Mouse (Mus musculus): ENCODE results near the gene Mto1. TPM values are rescaled to one million over a fixed set of nuclear protein-coding genes. Genes with fewer than 3 reads are reported as not detected.

Mto1 gene
- polyA plus RNA-seq, 1 experiment from 2014 or later: 26.2 TPM

DNA sequence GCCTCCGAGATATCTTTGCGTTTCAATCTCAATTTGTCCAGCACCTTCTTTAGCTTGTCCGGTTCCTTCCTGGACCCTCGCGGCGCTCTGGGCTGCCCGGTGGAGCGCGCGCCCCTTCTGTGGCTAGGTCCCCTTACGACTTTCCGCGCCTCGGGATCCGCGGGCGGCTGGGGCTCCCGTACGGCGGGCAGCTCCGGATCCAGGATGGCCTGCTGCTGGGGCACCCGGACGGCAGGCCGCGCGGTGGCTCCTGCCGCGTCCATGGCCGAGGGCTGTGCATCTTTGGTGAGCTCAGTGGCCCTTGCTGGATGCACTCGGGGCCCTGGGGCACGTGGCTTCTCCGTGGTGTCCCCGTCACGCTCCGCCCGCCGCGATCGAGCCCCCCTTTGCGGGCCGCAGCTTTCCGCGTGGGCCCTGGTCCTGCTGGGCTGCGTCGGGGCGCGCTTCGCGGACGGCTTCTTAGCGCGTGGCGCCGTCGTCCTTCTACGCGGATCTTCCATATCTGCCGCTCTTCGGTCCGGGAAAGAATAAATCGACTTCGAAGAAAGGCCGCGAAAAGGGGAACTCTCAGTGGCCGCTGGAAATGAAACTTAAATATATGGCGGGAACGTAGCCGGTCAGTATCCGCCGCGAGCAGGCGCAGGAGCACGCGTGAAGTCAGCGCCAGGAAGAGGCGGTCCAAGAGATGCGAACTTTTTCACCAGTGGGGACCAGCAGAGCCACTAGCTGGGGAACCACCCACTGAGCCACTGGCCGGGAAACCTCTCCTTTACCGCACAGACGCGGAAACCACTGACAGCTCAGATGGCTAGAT, 5.2 kb upstream of the Mto1 start, which contains the start of gene Cgas:
Gene Cgas (minus strand): TSS at position 659 of the 814 bp plus-strand sequence.
- under 1% methylated on average over 77 of the region's 81 CpGs for WGBS
- H3K27me3 ChIP-seq: peaks cover 57% of the 10 kb centered on the region
- no peaks in the 10 kb centered on the region for H3K36me3 ChIP-seq
- H3K4me1 ChIP-seq (replicated peaks): peaks cover 17% of the 10 kb centered on the region
- H3K4me2 ChIP-seq: peak within 1 kb of the TSS; percentile 94
- H3K9ac ChIP-seq: peak within 1 kb of the TSS; percentile 54
- no peaks in the 10 kb centered on the region for H3K9me3 ChIP-seq (replicated peaks)
- peak; percentile 51 for ATAC-seq (replicated peaks; ENCODE audit: insufficient number of reproducible peaks, insufficient read depth, low FRiP score, low read depth)
- H3K4me3 ChIP-seq: peak within 1 kb of the TSS; percentile 61
- H3K27ac ChIP-seq: no peak within 1 kb of the TSS

DNA sequence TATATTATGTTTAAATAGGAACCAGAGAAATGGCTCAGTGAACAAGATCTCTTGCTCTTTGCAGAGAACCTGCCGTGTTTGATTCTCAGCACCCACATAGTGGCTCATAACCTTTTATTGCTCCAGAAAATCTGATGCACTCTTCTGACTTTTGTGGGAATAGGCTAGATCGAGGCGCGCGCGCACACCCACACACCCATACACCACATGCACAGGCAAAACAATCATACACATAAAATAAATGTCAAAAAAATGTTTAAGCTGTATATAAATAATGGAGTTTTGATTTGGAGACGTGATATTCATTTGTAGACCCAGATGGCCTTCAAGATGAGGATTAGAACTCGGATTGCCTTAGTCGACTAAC, 419 bp upstream of the Mto1 start:
- peaks cover 19% of the 10 kb centered on the region for H3K4me1 ChIP-seq (replicated peaks)
- H3K9ac ChIP-seq: peak overlapping the region; percentile 95
- H3K4me2 ChIP-seq: peak overlapping the region; percentile 66
- H3K4me3 ChIP-seq: peak overlapping the region; percentile 95
- H3K27me3 ChIP-seq: peaks cover 31% of the 10 kb centered on the region
- no peak overlapping the region for H3K27ac ChIP-seq
- ATAC-seq (replicated peaks; ENCODE audit: insufficient number of reproducible peaks, insufficient read depth, low FRiP score, low read depth): no peak
- H3K9me3 ChIP-seq (replicated peaks): no peaks in the 10 kb centered on the region
- peaks cover 9% of the 10 kb centered on the region for H3K36me3 ChIP-seq
- 31% methylated on average over 9 of the region's 9 CpGs for WGBS

DNA sequence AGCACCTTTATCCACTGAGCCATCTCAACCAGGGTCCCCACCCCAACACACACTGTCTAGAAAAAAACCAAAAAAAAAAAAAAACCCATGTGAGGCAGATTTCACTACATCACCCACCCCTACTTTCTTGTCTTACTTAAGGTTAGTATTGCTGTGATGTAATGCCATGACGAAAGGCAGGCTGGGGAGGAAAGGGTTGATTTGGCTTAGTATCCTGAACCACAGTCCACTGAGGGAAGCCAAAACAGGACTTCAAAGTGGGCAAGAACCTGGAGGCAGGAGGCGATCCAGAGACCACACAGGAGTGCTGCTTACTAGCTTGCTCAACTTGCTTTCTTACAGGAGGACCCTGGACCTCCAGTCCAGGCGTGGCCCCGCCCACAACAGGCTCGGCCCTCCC, 2.4 kb downstream of the Mto1 start:
- no peak overlapping the region for H3K9ac ChIP-seq
- no peak overlapping the region for H3K4me3 ChIP-seq
- H3K27me3 ChIP-seq: 0 out of 2 replicates have a peak, but pooled peaks cover 7% of the 10 kb centered on the region
- H3K9me3 ChIP-seq (replicated peaks): no peaks in the 10 kb centered on the region
- no peak for ATAC-seq (replicated peaks; ENCODE audit: insufficient number of reproducible peaks, insufficient read depth, low FRiP score, low read depth)
- no peak overlapping the region for H3K27ac ChIP-seq
- peaks cover 30% of the 10 kb centered on the region for H3K36me3 ChIP-seq
- H3K4me1 ChIP-seq (replicated peaks): peaks cover 13% of the 10 kb centered on the region
- H3K4me2 ChIP-seq: no peak overlapping the region
- WGBS: 76% methylated on average over 5 of the region's 5 CpGs

DNA sequence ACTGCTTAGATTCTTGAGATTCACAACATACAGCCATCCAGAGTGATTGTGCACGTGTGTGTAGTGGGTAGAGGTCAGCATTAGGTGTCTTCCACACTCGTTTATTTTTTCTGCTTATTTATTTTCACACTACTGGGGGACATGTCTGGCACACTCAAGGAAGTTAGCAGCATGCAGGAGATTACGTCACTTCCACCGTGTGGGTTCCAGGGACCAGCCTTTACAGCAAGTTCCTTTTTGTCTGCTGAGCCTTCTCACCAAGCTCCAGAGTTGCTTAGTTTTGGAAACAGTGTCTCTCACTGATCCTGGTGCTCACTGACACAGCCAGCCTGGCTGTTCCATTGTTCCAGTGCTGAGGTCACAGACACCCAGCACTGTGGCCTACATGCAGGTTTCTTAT, 3.4 kb downstream of the Mto1 start:
- H3K4me1 ChIP-seq (replicated peaks): peaks cover 13% of the 10 kb centered on the region
- H3K4me2 ChIP-seq: no peak overlapping the region
- H3K27ac ChIP-seq: no peak overlapping the region
- ATAC-seq (replicated peaks; ENCODE audit: insufficient number of reproducible peaks, insufficient read depth, low FRiP score, low read depth): no peak
- no peak overlapping the region for H3K9ac ChIP-seq
- WGBS: 76% methylated on average over 4 of the region's 4 CpGs
- H3K27me3 ChIP-seq: 0 out of 2 replicates have a peak, but pooled peaks cover 3% of the 10 kb centered on the region
- no peak overlapping the region for H3K4me3 ChIP-seq
- H3K36me3 ChIP-seq: peaks cover 30% of the 10 kb centered on the region
- no peaks in the 10 kb centered on the region for H3K9me3 ChIP-seq (replicated peaks)

DNA sequence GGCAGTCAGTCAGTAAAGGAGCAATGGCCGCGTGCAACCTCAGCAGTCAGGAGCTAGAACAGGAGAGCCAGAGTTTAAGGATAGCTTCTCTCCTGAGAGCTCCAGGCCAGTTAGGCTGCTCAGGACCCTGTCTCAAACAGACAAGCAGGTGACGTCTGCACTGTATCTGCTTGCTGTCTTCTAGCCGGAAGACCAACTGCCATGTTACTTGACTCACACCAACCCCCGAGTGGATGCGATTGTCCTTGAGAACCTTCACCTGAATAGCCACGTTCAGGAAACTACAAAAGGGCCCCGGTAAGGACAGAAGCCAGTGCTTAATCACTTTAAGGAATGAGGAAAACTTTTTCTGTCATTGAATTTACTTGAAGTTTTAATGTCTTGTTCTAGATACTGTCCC, 9.0 kb downstream of the Mto1 start:
- no peak overlapping the region for H3K4me3 ChIP-seq
- no peak overlapping the region for H3K4me2 ChIP-seq
- no peak for ATAC-seq (replicated peaks; ENCODE audit: insufficient number of reproducible peaks, insufficient read depth, low FRiP score, low read depth)
- no peak overlapping the region for H3K27ac ChIP-seq
- H3K4me1 ChIP-seq (replicated peaks): no peaks in the 10 kb centered on the region
- no peaks in the 10 kb centered on the region for H3K9me3 ChIP-seq (replicated peaks)
- 84% methylated on average over 8 of the region's 8 CpGs for WGBS
- H3K27me3 ChIP-seq: no peaks in the 10 kb centered on the region
- H3K9ac ChIP-seq: no peak overlapping the region
- H3K36me3 ChIP-seq: peaks cover 67% of the 10 kb centered on the region

DNA sequence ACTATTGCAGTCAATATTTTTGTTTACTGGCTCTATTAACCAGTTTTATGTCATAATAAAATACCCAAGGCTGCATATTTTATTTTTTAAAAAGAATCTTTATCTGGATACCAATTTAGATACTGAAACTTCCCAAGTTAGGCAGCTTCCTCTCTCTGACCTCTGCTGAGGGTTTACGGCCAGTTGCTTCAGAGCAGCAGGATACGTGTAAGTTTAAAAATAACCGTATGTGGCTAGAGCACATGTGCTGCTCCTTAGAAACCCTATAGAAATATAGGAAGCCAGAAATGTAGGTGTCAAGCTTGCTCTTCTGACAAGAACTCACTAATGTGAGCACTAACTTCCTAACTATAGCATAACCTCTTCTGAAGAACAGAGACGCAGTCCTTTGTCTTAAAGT, 15.3 kb downstream of the Mto1 start:
- no peak for ATAC-seq (replicated peaks; ENCODE audit: insufficient number of reproducible peaks, insufficient read depth, low FRiP score, low read depth)
- no peak overlapping the region for H3K27ac ChIP-seq
- H3K4me1 ChIP-seq (replicated peaks): no peaks in the 10 kb centered on the region

DNA sequence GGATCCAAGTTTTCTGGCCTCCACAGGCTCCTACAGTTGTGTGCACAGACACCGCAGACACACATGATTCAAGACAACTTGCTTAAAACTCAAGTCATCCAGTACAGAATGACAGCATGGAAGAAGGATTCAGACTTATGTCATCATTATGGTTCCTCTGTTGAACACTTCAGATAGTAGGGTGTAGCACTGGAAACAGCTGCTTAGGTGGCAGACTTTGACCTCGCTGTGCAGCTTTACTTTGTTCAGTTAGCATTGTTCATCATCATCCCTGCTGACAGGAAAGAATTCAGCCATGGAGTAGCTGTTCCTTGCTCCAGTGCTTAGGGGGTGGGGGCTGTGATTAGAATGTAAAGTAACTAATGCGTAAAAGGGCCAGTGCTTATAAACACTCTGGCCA, 17.7 kb downstream of the Mto1 start:
- Histone ChIP-seq H3K27me3 (no peaks in the 10 kb centered on the region), H3K4me3 (no peak overlapping the region), H3K4me1 (replicated peaks) (no peaks in the 10 kb centered on the region), H3K4me2 (no peak overlapping the region), H3K9ac (no peak overlapping the region), H3K36me3 (peaks cover 75% of the 10 kb centered on the region), H3K9me3 (replicated peaks) (no peaks in the 10 kb centered on the region), H3K27ac (no peak overlapping the region)
- 76% methylated on average over 3 of the region's 3 CpGs for WGBS
- no peak for ATAC-seq (replicated peaks; ENCODE audit: insufficient number of reproducible peaks, insufficient read depth, low FRiP score, low read depth)

More for the DNA sequence above, 15.3 kb downstream of the Mto1 start:
- Histone ChIP-seq H3K9me3 (replicated peaks) (no peaks in the 10 kb centered on the region), H3K4me2 (no peak overlapping the region), H3K36me3 (peaks cover 75% of the 10 kb centered on the region), H3K27me3 (no peaks in the 10 kb centered on the region), H3K9ac (no peak overlapping the region), H3K4me3 (no peak overlapping the region)
- 69% methylated on average over 4 of the region's 4 CpGs for WGBS

DNA sequence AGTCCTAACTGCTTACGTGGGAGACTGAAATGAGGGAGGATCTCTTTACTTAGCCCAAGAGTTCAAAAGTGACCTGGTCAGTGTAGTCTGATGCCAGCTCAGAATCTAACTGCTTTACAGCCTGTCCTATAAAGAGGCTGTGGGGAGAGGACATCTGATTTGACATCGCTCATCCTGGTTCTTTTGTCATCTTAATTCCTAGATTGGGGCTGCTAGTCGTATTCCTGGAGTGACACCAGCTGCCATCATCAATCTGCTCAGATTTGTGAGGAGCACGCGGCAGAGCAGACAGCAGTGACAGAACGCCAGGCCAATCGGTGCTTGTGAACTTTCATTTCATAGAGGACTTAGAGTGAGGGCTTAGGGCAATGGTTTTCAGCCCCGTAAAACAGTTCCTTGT, 25.6 kb downstream of the Mto1 start:
- H3K4me1 ChIP-seq (replicated peaks): peaks cover 5% of the 10 kb centered on the region; the same call in 1 of the 2 replicates
- H3K9me3 ChIP-seq (replicated peaks): no peaks in the 10 kb centered on the region
- H3K4me3 ChIP-seq: no peak overlapping the region
- no peak for ATAC-seq (replicated peaks; ENCODE audit: insufficient number of reproducible peaks, insufficient read depth, low FRiP score, low read depth)
- 85% methylated on average over 8 of the region's 8 CpGs for WGBS
- no peak overlapping the region for H3K27ac ChIP-seq
- no peaks in the 10 kb centered on the region for H3K27me3 ChIP-seq
- H3K9ac ChIP-seq: no peak overlapping the region
- no peak overlapping the region for H3K4me2 ChIP-seq
- H3K36me3 ChIP-seq: peaks cover 55% of the 10 kb centered on the region

DNA sequence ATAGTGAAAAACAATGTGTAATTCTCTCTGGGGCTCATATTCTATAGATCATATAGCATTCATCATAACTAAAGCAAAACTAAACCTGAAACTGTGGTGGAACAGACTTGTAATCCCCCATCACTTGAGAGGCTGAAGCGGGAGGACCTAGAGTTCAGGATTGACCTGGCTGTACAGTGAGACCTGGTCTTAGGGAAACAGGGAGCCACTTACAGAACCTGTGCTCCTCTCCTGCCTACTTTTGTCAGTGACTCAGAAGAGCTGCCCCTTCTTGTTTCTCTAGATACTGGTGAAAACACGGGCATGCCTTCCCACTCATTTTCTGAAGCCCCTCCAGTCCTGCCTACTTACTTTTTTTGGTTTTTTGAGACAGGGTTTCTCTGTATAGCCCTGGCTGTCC, 26.3 kb downstream of the Mto1 start:
- peaks cover 54% of the 10 kb centered on the region for H3K36me3 ChIP-seq
- WGBS: 80% methylated on average over 2 of the region's 2 CpGs
- ATAC-seq (replicated peaks; ENCODE audit: insufficient number of reproducible peaks, insufficient read depth, low FRiP score, low read depth): no peak

DNA sequence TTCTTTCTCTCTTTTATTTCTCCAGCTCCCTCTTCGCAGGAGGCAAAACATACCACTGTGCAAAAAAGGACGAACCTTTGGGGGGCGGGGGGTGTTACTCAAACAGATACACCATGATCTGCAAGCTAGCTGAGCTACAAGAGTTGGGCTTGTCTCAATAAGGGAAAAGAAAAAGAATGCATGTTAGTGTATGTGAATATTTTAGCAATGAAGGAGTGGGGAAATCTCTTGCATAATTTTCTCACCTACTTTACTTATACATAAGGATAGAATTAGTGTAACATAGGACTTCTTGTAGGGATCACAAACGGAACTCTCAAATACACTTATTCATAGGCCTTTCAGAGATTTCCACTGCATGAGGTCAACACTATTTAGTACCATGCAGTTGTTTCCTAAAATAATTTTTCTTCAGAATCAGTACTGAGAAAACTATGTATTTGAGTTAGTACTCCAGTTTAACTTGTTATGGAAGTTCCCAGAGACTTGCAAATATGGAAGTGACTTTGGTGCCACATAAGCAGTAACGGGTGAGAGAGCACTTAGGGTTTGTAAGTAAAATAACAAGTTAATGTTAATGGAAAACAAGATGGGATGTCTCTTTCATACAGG, 26.9 kb downstream of the Mto1 start:
- Histone ChIP-seq H3K27me3 (no peaks in the 10 kb centered on the region), H3K4me2 (no peak overlapping the region), H3K4me3 (no peak overlapping the region), H3K9me3 (replicated peaks) (no peaks in the 10 kb centered on the region), H3K27ac (no peak overlapping the region), H3K9ac (no peak overlapping the region), H3K36me3 (peaks cover 54% of the 10 kb centered on the region), H3K4me1 (replicated peaks) (peaks cover 14% of the 10 kb centered on the region)
- no peak for ATAC-seq (replicated peaks; ENCODE audit: insufficient number of reproducible peaks, insufficient read depth, low FRiP score, low read depth)
- 80% methylated on average over 5 of the region's 5 CpGs for WGBS

More for the DNA sequence above, 26.3 kb downstream of the Mto1 start:
- Histone ChIP-seq H3K4me1 (replicated peaks) (peaks cover 10% of the 10 kb centered on the region), H3K27ac (no peak overlapping the region), H3K4me2 (no peak overlapping the region), H3K9me3 (replicated peaks) (no peaks in the 10 kb centered on the region), H3K4me3 (no peak overlapping the region), H3K27me3 (no peaks in the 10 kb centered on the region), H3K9ac (no peak overlapping the region)

DNA sequence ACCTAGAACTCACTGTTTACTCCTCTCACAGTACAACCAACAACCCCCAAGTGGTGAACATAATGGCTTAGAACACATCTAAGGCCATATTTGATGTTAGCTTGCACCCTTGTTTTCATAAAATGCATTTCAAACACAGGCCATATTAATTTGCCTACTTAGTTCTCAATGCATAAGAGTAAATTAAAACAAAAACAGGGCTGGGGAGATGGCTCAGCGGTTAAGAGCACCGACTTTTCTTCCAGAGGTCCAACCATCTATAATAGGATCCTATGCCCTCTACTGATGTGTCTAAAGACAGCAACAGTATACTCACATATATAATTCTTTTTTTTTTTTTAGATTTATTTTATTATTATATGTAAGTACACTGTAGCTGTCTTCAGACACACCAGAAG, 27.4 kb downstream of the Mto1 start:
- Histone ChIP-seq H3K36me3 (peaks cover 53% of the 10 kb centered on the region), H3K27me3 (no peaks in the 10 kb centered on the region), H3K27ac (no peak overlapping the region), H3K4me3 (no peak overlapping the region), H3K4me2 (no peak overlapping the region), H3K9ac (no peak overlapping the region), H3K4me1 (replicated peaks) (peaks cover 14% of the 10 kb centered on the region), H3K9me3 (replicated peaks) (no peaks in the 10 kb centered on the region)
- 88% methylated on average over 2 of the region's 2 CpGs for WGBS
- ATAC-seq (replicated peaks; ENCODE audit: insufficient number of reproducible peaks, insufficient read depth, low FRiP score, low read depth): no peak

DNA sequence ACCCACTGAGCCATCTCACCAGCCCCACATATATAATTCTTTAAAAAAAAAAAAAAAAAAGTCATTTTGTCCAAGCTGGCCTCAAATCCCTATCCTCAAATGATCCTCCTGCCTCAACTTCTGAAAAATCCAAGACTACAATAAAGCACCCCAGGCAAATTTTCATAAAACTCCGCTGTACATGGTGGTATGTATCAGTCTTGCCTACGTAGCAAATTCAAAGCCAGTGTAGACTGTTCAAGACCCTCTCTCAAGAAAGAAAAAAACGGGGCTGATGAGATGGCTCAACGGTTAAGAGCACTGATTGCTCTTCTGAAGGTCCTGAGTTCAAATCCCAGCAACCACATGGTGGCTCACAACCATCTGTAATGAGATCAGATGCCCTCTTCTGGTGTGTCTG, 27.9 kb downstream of the Mto1 start:
- Histone ChIP-seq H3K36me3 (peaks cover 48% of the 10 kb centered on the region), H3K4me1 (replicated peaks) (peaks cover 14% of the 10 kb centered on the region), H3K27ac (no peak overlapping the region), H3K4me2 (no peak overlapping the region), H3K9me3 (replicated peaks) (no peaks in the 10 kb centered on the region), H3K27me3 (no peaks in the 10 kb centered on the region), H3K4me3 (no peak overlapping the region), H3K9ac (no peak overlapping the region)
- 86% methylated on average over 4 of the region's 4 CpGs for WGBS
- ATAC-seq (replicated peaks; ENCODE audit: insufficient number of reproducible peaks, insufficient read depth, low FRiP score, low read depth): no peak
